ENCODE assay signal across 21 mouse cellular contexts in genomic region chr10:78329305-78329704, GRCm38 (mm10). TPM values are rescaled to one million over a fixed set of nuclear protein-coding genes. Genes with fewer than 3 reads are reported as not detected.
DNase-seq lines count a peak whose midpoint lies in the region; ATAC-seq and TF ChIP-seq lines count a peak whose summit lies in the region.
"Had no signal": no experiment of that assay in that cellular context is flagged by ENCODE, and none has a peak within 500 bp of the region (broad histone marks: within the 10 kb centered on the region; RNA-seq: fewer than 3 reads in every experiment).

No protein-coding gene starts in this region.

- no peak overlapping the region for H3K4me2 ChIP-seq in heart, embryonic 12.5 days
- H3K4me2 ChIP-seq in midbrain, embryonic 16.5 days (ENCODE audit: low read length) = no peak overlapping the region
- H3K4me2 ChIP-seq: embryonic facial prominence, embryonic 13.5 days; forebrain, embryonic 13.5 days; heart, embryonic 11.5 days; hindbrain, embryonic 12.5 days had no signal

- intact Hi-C loops in heart, postnatal 36 days (cut with DNase I) = no loop called here

- no peak overlapping the region for H3K4me3 ChIP-seq in heart, embryonic 12.5 days
- no peak overlapping the region for H3K4me3 ChIP-seq in small intestine, adult 2 months (ENCODE audit: low read depth, low read length)
- H3K4me3 ChIP-seq in midbrain, embryonic 16.5 days (ENCODE audit: low read depth, low read length) = no peak overlapping the region
- H3K4me3 ChIP-seq: embryonic facial prominence, embryonic 13.5 days; forebrain, embryonic 13.5 days; hindbrain, embryonic 12.5 days had no signal

- 0 out of 2 replicates have a peak, but pooled peaks have one; percentile 33 for ATAC-seq in heart, embryonic 12.5 days (ENCODE audit: insufficient number of reproducible peaks, low FRiP score)
- ATAC-seq in midbrain, embryonic 16.5 days = no peak
- ATAC-seq: forebrain, embryonic 13.5 days; hindbrain, embryonic 16.5 days; inflammation-experienced regulatory T-cells, adult 6 months had no signal

- peaks cover 23% of the 10 kb centered on the region for H3K36me3 ChIP-seq in heart, embryonic 12.5 days
- no peaks in the 10 kb centered on the region for H3K36me3 ChIP-seq in small intestine, adult 2 months (ENCODE audit: control insufficient read depth, insufficient read depth, low read length)
- 0 out of 2 replicates have a peak, but pooled peaks cover 2% of the 10 kb centered on the region for H3K36me3 ChIP-seq in midbrain, embryonic 16.5 days (ENCODE audit: control insufficient read depth, insufficient read depth, low read length)

- H3K4me1 ChIP-seq in heart, embryonic 12.5 days (replicated peaks) = peaks cover 20% of the 10 kb centered on the region
- H3K4me1 ChIP-seq in small intestine, adult 2 months (ENCODE audit: control insufficient read depth, insufficient read depth, insufficient read length, low read length) = peaks cover 32% of the 10 kb centered on the region
- no peaks in the 10 kb centered on the region for H3K4me1 ChIP-seq in midbrain, embryonic 16.5 days (ENCODE audit: control insufficient read depth, insufficient read depth, low read length)
- H3K4me1 ChIP-seq: hindbrain, embryonic 12.5 days had no signal

- 71% methylated on average over 5 of the region's 5 CpGs for WGBS in heart, embryonic 12.5 days
- 44% methylated on average over 5 of the region's 5 CpGs for WGBS in small intestine, adult 2 months
- WGBS in midbrain, embryonic 16.5 days = 94% methylated on average over 5 of the region's 5 CpGs

- no peak for DNase-seq in heart, postnatal 36 days
- peak; percentile 56 for DNase-seq in 3134 (ENCODE audit: extremely low read depth, insufficient read length, low spot score)
- peak; percentile 71 for DNase-seq in 3T3-L1 (ENCODE audit: low read depth, low spot score)
- DNase-seq: adrenal gland, postnatal 14 days; cerebellum, adult 18-20 months; cerebellum, adult 9-11 months; cerebellum, postnatal 36 days; gastrocnemius, postnatal 10 days; heart, adult 18-20 months; heart, postnatal 4 days; kidney, adult 18-20 months had no signal

- no peak for TF ChIP-seq CTCF in small intestine, adult 2 months (IDR thresholded peaks at IDR 0.05; ENCODE audit: extremely low read depth, insufficient read length, insufficient replicate concordance, low read depth, low read length)

- H3K9me3 ChIP-seq in heart, embryonic 12.5 days (replicated peaks) = no peaks in the 10 kb centered on the region
- H3K9me3 ChIP-seq in midbrain, embryonic 16.5 days (replicated peaks; ENCODE audit: control insufficient read depth, low read length, poor library complexity, severe bottlenecking) = no peaks in the 10 kb centered on the region
- H3K9me3 ChIP-seq: embryonic facial prominence, embryonic 13.5 days; forebrain, embryonic 13.5 days; hindbrain, embryonic 12.5 days had no signal

- H3K27me3 ChIP-seq in heart, embryonic 12.5 days (replicated peaks) = no peaks in the 10 kb centered on the region
- H3K27me3 ChIP-seq in small intestine, adult 2 months (ENCODE audit: control insufficient read depth, insufficient read depth, low read length) = no peaks in the 10 kb centered on the region
- H3K27me3 ChIP-seq in midbrain, embryonic 16.5 days (ENCODE audit: control insufficient read depth, insufficient read depth, low read depth, low read length) = no peaks in the 10 kb centered on the region
- H3K27me3 ChIP-seq: embryonic facial prominence, embryonic 13.5 days; forebrain, embryonic 13.5 days; hindbrain, embryonic 12.5 days had no signal

- TF ChIP-seq POLR2A in small intestine, adult 2 months (IDR thresholded peaks at IDR 0.05; ENCODE audit: low read depth, low read length) = no peak

- no peak overlapping the region for H3K27ac ChIP-seq in heart, embryonic 12.5 days (ENCODE audit: poor library complexity, severe bottlenecking)
- H3K27ac ChIP-seq in small intestine, adult 2 months (ENCODE audit: insufficient read depth, low read depth, low read length) = peak overlapping the region; percentile 39; the same call in 1 of the 2 replicates
- H3K27ac ChIP-seq in midbrain, embryonic 16.5 days (ENCODE audit: low read length) = no peak overlapping the region
- H3K27ac ChIP-seq: embryonic facial prominence, embryonic 13.5 days; forebrain, embryonic 13.5 days; hindbrain, embryonic 12.5 days had no signal

- no peak overlapping the region for H3K9ac ChIP-seq in heart, embryonic 12.5 days
- no peak overlapping the region for H3K9ac ChIP-seq in midbrain, embryonic 16.5 days (ENCODE audit: low read depth, low read length)
- H3K9ac ChIP-seq: embryonic facial prominence, embryonic 13.5 days; forebrain, embryonic 13.5 days; hindbrain, embryonic 12.5 days had no signal

RNA-seq across cellular contexts. Expression of gene Agpat3, which starts 23.0 kb away (rescaled TPM):
- polyA plus RNA-seq in heart, embryonic 12.5 days (2016; fragmentation: Nextera tagmentation; extraction: Ambion mirVana) = 46.1 and 48.7 TPM in 2 replicates
- total RNA-seq in heart, postnatal 36 days (2021) = 100 to 1,000 TPM; 232 to 266 TPM
- polyA plus RNA-seq in small intestine, adult 2 months (2012; rRNA removed) = 116 and 178 TPM in 2 replicates
- 61.4 and 66.3 TPM in 2 replicates for polyA plus RNA-seq in midbrain, embryonic 16.5 days (2015; fragmentation: Nextera tagmentation; extraction: Ambion mirVana)
- total RNA-seq: MEL had no signal

Comparison
In these comparisons a context has a peak if more than half of its experiments do, and no peak if none do; other contexts are left out.
1. DNase-seq: peak in 3134 (single experiment) and 3T3-L1 (single experiment); none in heart, postnatal 36 days (0 of 2).